Mouse (Mus musculus) thymus, postnatal 25 days (tissue): ENCODE results near the gene Prr14l.
A peak's percentile ranks its signal among the peaks of the same experiment; 100 is the strongest.
"Not testable (repeated sequence)": the region's sequence is repeated elsewhere in the genome, so short reads cannot be mapped to it uniquely, and the experiment has no call there.

ENCODE experiments used
- DNase-seq: peaks from one replicate; pipeline ENCODE4 v3.0.0; 2022

The Prr14l gene

DNA sequence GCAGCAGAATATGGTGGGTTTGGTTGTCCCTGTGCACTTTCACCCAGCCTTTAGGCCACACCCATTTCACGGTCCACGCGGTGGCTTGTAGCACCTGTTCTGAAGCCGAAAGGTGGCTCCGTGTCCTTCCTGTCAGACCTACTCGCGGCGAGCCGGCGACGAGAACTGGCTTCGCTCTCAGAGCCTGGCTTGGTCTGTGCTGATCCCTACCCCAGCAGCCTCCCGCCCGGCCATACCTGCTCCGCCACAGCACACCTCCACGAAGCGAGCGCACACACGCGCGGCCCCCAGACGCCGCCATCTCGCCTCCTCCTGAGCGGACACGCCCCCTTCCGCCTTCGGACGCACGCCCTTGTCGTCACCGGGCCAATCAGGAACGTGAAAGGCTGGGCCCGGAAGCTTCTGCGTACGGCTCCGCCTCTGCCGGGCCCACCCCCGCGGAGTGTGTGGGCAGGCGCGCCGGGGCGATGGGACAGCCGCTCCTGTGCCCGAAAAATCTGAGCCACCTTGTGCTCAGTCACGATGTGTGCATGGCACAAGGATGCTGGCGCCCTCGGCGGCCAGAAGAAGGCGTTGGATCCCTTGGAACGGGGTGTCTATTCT is 68.6 kb downstream of the Prr14l start, which contains the start of gene Pisd:
Pisd (minus strand) TSS at position 334 of the 603 bp plus-strand sequence.
- DNase-seq = peak; percentile 95

DNA sequence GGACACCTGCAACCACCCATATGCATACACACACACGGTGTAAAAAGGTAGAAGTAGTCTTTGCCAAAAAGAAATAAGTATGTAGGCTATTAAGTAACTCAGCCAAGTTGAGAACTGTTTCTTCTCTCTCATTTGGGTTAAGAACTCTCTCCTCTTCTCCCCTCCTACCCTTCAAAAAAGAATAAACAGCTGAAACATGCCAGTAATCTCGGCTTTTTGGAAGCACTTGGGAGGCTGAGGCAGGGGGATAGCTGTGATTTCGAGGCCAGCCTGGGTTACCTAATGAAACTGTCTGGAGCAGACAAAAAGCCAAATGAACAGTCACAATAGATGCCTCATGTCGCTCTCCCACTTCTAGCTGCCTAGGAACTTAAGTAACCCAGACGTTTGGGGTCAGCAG is 69.3 kb downstream of the Prr14l start:
- DNase-seq = no peak

DNA sequence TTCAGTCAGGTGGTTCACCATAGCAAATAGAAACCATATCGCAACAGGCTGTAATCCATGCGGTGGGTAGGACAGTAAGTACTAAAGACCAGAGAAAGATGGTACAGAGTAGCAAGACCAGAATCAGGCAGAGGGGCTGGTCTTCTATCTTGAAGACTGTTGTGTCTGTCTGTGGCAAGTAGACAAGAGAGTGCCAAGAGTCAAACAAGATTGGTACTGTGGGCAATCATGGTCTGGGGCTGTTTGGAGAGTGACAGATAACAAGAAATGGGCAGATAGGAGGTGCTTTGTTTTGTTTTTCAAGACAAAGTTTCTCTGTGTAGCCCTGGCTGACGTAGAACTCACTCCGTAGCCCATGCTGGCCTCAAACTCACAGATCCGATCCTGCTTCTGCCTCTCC is 72.5 kb downstream of the Prr14l start:
- no peak for DNase-seq

DNA sequence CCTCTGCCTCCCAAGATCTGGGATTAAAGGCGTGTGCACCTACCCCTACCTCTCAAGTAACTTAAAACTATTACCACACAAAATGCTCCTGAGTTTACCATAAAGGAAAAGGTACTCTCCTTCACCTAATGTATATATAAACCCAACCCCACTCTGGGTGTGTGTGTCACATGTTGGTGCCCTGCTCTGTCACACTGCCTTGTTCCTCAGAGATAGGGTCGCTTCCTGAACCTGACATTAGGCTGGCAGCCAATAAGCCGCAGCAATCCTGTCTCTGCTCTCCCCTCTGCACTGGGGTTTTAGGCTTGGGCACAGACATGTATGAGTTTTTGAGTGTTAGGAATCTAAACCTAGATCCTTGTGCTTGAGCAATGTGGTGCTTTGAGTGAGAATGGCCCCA is 75.9 kb downstream of the Prr14l start:
- no peak for DNase-seq

DNA sequence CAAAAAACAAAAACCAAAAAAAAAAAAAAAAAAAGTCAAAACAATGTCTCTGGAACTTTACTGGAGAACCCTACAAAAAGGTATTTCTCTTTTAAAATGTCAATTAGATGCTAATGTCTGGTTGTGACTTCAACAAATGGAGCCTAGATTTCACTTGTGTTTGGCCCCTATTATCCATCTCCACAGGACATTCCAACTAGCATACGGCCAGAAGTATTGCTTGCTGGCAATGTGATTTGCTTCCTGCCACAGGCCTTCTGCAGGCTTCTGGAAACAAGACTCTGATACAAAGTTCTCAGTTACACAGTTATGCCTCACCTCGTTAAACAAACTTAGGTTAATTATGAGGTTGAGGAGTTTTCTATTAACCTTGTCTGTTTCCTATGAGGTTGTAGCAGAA is 81.7 kb downstream of the Prr14l start:
- no peak for DNase-seq

DNA sequence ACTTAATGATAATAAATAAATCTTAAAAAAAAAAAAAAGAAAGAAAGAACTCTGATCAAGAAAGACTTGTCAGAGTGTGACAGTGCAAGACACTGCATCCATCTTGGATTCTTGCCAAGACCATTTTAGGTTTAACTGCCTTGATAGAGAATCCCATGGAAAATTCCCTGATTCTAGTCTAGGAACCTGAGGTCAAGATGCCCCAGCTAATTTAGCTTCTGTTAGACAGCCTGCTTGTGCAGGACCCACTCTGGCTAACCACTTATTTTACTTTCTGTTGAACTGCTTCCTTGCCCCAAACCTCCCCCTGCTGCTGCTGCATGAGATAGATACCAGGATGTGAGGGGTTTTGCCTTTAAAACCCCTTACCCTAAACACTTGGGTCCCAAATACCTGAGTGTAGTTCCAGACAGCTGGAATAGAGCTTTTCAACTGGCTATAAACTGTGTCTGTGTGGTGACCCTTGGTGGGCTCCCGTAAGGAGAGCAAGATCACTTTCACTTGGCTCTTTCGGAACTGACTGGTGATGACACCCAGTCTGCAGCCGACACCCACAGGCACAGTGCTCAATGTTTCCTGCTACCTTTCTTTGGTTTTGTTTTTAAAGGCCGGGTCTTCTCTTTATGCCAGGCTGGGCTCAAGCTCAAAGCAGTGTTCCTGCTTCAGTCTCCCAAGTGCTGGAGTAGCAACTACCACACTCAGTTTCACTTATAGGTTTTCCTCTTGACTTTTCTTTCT is 86.3 kb downstream of the Prr14l start:
- DNase-seq = no peak

DNA sequence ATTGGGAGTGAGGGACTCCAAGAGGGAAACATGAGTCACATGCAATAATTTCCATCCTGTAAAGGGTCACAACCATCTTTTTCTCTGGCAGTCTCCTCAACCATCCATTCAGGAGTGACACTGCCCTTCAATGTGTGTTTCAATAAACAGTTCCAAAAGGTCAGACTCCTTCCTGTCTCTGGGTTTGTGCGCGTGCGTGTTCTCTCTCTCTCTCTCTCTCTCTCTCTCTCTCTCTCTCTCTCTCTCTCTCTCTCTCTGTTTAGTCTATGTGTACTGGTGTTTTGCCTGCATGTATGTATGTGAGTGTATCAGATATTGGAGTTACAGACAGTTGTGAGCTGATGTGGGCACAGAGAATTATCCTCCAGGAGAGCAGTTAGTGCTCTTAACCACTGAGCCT is 87.1 kb downstream of the Prr14l start:
- no peak for DNase-seq

DNA sequence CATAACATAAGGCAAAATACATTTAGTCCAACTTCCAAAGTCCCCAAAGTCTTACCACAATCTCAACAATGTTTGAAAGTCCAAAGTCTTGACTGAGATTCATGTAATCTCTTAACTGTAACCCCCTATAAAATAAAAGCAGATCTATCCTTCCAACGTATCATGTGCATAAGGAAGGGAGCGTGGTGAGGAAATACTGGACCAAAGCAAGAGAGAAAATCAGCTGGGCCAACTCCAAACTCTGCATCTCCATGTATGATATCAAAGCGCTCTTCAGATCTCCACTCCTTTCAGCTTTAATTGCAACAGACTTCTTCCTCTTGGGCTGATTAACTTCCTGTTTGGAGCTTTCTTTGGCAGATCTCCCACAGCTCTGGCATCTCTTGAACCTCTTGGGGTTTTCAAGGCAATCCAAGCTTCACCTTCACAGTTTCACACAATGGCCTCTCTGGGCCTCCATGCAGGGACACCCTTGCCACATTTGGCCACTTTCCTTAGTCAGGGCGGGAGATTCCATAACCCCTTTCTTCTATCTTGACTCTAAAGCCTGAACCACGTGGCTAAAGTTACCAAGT is 92.4 kb downstream of the Prr14l start:
- no peak for DNase-seq

DNA sequence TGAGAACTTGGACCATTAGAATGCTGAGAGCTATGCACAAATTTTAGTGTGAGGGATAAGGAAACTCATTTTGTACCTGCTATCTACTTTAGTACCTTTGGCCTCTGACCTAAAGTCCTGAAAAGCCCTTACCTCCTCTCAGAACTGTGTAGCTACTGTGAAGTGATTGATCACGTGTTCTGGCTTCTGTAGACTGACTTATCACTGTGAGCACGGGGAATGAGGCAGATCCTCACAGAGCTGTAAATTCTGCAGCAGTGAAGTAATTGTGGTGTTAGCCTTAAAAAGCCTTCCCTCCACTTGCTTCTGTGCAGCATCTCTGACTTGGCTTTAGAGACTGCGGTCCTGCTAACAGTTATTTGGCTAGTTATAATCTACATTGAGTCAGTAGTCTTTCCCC is 93.3 kb downstream of the Prr14l start:
- no peak for DNase-seq

DNA sequence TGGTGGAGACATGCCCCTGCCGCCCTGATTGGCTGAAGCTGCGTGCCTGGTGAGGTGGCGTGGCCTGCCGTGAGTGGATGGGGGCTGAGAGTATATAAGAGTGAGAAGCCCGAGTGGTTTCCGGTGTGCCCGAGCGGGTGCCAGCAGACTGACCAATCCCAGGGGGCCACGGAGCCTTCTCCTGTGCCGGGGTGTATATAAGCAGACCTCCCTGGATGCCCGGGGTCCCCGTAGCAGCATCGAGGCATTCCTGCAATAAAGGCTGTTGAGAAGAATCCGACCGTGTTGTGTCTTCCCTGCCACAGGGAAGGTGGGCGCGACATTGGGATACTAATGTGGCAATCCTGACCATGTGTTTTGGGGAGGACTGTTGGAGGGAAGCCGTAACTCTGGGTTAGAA is 93.7 kb downstream of the Prr14l start:
- DNase-seq = not testable (repeated sequence)

DNA sequence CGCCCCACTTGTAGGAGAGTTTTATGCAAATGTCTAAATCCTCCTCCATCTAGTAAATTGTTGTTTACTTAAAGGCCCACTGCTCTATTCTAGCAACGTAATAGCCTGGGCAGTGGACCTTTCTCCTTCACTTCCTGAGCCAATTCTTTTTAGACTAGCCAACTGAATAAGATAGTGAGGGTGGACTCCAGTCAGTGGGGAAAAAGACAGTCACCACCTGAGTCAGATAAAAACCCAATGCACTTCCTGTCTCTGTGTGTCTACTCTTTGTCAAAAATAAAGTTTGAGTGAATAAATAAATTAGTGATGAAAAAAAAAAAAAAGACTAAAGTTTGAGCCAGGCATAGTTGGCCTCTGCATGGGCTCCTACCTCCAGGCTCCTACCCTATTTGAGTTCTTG is 94.4 kb downstream of the Prr14l start:
- no peak for DNase-seq

DNA sequence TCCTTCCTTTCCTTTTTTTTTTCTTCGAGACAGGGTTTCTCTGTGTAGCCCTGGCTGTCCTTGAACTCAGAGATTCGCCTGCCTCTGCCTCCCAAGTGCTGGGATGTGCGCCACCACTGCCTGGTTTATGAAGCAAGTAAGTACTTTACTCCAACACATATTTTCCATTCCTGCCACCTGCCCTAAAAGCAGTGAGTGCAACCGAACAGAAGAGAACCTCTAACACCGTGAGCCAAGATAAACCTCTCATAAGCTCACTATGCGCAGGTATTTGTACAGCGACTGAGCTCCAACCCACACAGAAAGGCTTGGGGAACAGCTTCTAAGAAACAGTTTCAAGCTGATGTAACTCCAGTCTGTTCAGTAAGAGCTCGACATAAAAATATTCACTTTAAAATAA is 97.9 kb downstream of the Prr14l start:
- DNase-seq = no peak

DNA sequence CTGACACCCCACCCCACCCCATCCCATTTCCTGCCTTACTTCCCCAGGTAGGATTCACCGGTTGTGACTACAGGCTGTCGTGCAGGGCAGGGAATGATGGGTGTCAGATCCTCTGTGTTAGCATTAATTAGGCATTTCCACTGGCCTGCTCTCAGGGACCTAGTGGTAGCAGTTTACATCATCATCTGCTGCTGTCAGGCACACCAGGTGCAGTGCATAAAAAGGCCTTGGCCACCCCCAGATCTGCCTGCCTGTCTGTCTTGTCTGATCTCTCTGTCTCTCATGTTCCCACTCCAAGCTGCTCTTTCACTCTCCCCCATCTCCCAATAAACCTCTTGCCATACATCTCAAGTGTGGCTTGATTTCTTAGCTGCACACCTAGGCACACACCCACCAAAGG is 102.3 kb downstream of the Prr14l start:
- DNase-seq = peak; percentile 23

DNA sequence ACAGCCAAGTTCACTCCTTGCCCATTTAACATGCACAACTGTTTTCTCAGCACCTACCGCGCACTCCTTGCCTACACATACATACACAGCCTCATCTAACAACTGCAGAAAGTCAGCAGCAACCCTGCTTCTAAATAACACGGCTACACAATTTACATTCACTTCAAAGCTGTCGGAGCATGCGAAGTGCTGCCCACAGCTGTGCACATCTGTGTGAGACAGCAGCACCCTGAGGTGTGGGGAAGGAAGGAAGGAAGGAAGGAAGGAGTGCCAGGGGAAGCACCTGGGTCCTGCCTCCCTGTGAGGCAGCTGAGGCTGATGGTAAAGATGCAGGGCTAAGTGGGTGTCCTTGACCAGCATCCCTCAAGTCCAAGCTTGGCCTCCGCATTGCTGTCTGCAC is 105.1 kb downstream of the Prr14l start:
- DNase-seq = peak; percentile 66

DNA sequence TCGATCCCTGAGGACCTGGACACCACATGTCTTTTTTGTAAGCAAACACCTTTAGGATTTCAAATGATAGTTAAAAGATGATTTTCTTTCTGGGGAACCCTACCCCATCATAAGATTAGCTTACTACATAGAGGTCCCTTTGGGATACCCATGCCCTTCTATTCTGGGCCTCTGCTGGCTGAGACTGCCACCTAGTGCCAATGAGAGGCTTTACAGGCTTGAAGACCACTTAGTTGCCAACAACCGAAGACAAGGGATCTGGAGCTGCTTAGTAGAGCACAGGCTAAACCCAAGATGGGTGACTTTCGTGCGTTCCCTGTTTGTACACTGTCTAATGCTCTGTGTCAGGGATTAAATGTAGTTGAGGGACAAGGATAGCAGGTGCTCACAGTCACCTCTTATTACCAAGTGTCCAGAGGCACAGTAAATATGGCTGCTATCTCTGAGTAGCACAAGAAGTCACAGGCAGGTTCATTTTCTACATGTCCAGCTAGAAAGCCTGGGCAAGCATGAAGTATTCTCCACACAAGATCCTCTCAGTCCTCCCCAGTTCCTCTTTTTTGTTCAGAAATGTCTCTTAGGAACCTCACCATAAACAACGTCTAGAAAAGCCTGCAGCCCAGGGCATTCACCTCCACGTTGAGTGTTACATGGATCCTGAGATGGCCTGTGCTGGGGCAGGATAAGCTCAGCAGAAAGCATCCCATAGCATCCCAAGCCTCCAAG is 106.2 kb downstream of the Prr14l start:
- DNase-seq = peak; percentile 56

DNA sequence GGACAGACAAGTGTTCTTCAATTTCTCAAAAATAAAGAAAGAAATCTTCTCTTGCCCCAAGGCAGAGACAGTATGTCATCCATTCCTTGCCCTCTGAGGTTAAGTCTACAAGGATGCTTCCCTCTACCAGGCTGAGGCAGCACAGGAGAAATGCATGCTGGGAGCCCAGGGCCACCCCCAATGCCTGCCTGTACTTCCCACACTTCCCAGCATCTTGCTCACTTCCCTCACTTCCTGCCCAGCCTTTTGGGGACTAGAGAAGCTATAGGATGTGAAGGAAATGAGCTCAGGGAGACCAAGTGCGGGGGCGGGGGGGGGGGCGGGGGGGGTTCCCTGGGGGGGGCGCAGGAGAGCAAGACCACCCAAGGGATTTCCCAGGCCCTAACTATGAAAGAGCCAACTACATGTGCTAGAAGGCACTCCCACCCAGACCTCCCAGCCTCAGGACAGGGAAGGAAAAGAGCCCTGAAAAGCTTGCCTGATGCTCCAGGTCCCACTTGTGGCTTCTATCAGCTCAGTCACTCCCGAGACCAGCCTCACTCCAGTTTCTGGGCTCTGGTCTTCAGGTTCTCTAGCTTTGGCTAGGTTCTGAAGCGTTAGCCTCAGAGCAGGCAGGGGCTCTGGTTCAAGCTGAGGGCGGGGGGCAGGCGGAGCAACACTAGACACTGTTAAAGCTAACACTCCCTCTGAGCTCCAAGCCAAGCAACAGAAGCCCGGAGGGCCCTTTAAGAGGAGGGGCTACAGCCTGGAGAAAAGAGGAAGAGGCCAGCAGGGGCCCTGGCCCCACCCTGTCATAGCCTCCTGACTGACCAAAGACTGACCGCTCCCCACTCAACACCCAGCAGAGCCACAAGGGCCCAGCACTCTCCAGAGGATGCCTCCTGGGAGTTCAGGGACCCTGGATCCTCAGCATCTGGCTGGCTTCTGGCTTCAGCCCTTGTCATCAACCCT is 108.1 kb downstream of the Prr14l start:
- peak; percentile 12 for DNase-seq

DNA sequence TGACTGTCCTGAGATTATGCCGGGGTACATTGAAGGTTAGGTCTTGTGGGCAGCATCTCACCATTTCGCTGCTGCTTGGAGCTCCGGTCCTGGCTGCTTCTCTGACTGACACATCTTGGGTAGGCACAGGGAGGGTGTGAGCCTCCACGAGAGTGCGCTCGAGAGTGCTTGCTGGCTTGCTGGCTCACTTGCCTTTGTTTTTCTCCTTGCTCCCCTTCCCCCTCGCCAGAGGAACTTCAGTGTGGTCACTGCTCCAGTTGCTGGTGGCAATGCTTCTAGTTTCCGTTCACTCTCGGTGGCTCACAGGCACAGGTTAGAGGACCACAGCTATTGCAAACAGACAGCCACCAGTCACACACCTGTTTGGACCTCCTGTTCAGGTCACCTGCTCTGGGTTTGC is 111.9 kb downstream of the Prr14l start:
- DNase-seq = peak; percentile 37

DNA sequence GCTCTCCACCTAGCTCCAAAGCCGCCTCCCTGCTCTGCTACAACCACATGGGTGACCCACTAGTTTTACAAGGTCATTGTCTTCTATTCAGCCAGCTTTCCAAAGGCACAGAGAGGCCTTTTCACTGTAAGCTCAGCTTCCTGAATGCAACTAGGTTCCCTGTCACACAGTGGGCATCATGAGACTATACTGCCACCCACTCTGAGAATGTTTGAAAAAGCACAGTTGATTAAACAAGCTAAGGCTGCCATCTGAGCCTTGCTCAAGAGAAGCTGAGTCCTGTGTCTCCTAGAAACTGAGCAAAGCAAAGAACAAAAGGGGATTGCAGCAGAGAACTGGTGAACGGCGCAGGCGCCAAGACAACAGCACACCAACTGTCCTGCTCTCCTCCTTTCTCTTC is 112.7 kb downstream of the Prr14l start:
- not testable (repeated sequence) for DNase-seq

DNA sequence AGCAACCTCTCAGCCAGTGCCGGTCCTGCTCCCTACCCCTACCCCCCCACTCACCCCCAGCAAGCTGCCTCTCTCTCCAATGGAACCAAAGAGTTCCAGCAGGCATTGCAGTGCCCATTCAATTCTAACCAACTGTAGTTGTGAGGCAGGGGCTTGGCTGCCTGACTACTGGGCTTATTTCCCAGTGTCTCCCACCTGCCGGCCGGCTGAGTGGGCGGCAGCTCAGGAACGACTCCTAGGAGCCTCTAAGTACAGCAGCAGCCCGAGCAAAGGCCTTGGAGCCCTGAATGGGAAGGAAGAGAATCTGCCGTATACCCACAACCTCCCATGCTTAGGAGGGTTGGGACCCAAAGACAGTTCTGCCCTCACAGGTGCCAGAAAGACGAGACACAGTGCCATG is 113.2 kb downstream of the Prr14l start:
- DNase-seq = not testable (repeated sequence)

DNA sequence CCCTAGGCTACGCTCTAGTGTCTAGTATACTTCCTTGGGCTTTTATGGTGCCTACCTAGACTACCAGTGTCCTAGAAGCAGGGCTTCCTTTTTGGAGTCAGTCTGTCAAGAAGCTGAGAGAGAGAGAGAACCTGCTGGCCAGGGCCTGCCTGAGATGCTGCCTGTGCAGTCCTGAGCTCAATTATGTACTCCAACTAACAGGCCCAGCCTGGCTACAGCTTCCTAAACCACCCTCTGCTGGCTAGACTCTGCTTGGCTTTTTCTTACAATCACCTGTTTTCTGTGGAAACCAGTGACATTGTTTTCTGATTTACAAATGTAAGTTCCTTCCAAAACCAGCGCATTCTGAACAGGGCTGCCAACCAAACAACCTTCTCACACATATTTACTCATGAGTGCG is 113.9 kb downstream of the Prr14l start:
- DNase-seq = no peak
